Mouse (Mus musculus) T-helper 17 cell (primary cell): ENCODE results near the gene Cyp11a1.

Source experiments
- in situ Hi-C, 2 experiments: fragments of 300-600 bp; cut with MboI, MseI; formaldehyde crosslinking; loops; 1 replicate in 1 of 2; 2 replicates in 1 of 2; pipeline ENCODE4 v1.15.1; 2025; ENCODE audit warnings: high pct_unique_total_duplicates in 2 of 2

The Cyp11a1 gene

GRCm38 (mm10) chr9:58065977-58066730 lies 59.9 kb downstream of the Cyp11a1 start:
- in situ Hi-C loops, result loop anchor here in 1 of 2 experiments (10.0 to 25.0 kb wide), 2 partner anchors 239 to 1279 kb away; partner anchors contain the start of gene Lingo1

GRCm38 (mm10) chr9:58066731-58067095 lies 60.5 kb downstream of the Cyp11a1 start:
- in situ Hi-C loops, result loop anchor here in 1 of 2 experiments (10.0 to 25.0 kb wide), 2 partner anchors 238 to 1279 kb away; partner anchors contain the start of gene Lingo1

GRCm38 (mm10) chr9:58067546-58067945 lies 61.3 kb downstream of the Cyp11a1 start:
- in situ Hi-C loops, result loop anchor here in 1 of 2 experiments (10.0 to 25.0 kb wide), 2 partner anchors 237 to 1280 kb away; partner anchors contain the start of gene Lingo1

- in situ Hi-C loops, result loop anchor here in 1 of 2 experiments (25.0 kb wide), 1 partner anchor 1287 kb away; the partner anchor contains the start of gene Lingo1
These were observed 68.3 kb downstream of the Cyp11a1 start for GRCm38 (mm10) chr9:58074561-58074960.
